9 mouse cellular contexts compared by ENCODE assay signal in the genomic region with DNA sequence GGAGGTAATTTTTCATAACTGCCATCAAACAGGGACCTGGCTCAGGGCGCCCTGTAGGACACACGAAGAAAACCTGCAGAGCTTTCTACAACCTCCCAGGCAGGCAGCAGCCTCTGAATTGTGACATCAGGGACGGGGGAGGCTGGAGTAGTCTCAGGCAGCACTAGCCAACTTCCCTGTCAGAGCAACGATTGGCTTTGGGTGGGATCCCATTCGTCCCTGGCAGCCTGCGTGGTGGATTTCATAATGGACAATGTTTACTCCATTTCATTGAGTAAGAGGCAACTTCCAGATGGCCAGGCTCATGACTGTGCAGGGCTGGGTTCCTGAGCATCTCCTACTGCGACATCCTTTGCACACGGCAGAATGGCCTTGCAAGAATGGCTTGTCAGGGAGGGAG. TPM values are rescaled to one million over a fixed set of nuclear protein-coding genes. Genes with fewer than 3 reads are reported as not detected.
DNase-seq lines count a peak whose midpoint lies in the region; ATAC-seq and TF ChIP-seq lines count a peak whose summit lies in the region.
"Had no signal": no experiment of that assay in that cellular context is flagged by ENCODE, and none has a peak within 500 bp of the region (broad histone marks: within the 10 kb centered on the region; RNA-seq: fewer than 3 reads in every experiment).

No protein-coding gene starts in this region.

- H3K4me1 ChIP-seq in intestine, embryonic 14.5 days (replicated peaks; ENCODE audit: control insufficient read depth, insufficient read depth, low read length), result no peaks in the 10 kb centered on the region
- H3K4me1 ChIP-seq in intestine, embryonic 15.5 days (replicated peaks), result no peaks in the 10 kb centered on the region; the same call in 1 of the 2 replicates
- H3K4me1 ChIP-seq in cerebellum, adult 2 months (ENCODE audit: control insufficient read depth, insufficient read depth, low read length), result peaks cover 4% of the 10 kb centered on the region; the same call in 1 of the 2 replicates
- no peaks in the 10 kb centered on the region for H3K4me1 ChIP-seq in neural tube, embryonic 15.5 days

- no peak overlapping the region for H3K4me3 ChIP-seq in intestine, embryonic 14.5 days (ENCODE audit: low read depth, low read length)
- H3K4me3 ChIP-seq in intestine, embryonic 15.5 days (replicated peaks), result no peak overlapping the region
- no peak overlapping the region for H3K4me3 ChIP-seq in cerebellum, adult 2 months (replicated peaks; ENCODE audit: insufficient read depth, low read depth, low read length)
- no peak overlapping the region for H3K4me3 ChIP-seq in neural tube, embryonic 15.5 days (replicated peaks)
- H3K4me3 ChIP-seq: embryonic facial prominence, embryonic 12.5 days had no signal

- WGBS in intestine, embryonic 14.5 days, result 50% methylated on average over 8 of the region's 8 CpGs
- whole genome bisulfite sequencing in intestine, embryonic 15.5 days, result 48% methylated on average over 8 of the region's 8 CpGs
- 5% methylated on average over 8 of the region's 8 CpGs for WGBS in cerebellum, adult 2 months
- WGBS in neural tube, embryonic 15.5 days, result 70% methylated on average over 8 of the region's 8 CpGs

- no peaks in the 10 kb centered on the region for H3K27me3 ChIP-seq in intestine, embryonic 14.5 days (replicated peaks; ENCODE audit: control insufficient read depth, insufficient read depth, low read length)
- H3K27me3 ChIP-seq in intestine, embryonic 15.5 days (replicated peaks), result no peaks in the 10 kb centered on the region
- H3K27me3 ChIP-seq in cerebellum, adult 2 months (ENCODE audit: control insufficient read depth, insufficient read depth, low read length), result no peaks in the 10 kb centered on the region
- H3K27me3 ChIP-seq in neural tube, embryonic 15.5 days (replicated peaks), result no peaks in the 10 kb centered on the region
- H3K27me3 ChIP-seq: embryonic facial prominence, embryonic 12.5 days had no signal

- H3K36me3 ChIP-seq in intestine, embryonic 14.5 days (ENCODE audit: control insufficient read depth, insufficient read depth, low read length), result no peaks in the 10 kb centered on the region
- H3K36me3 ChIP-seq in intestine, embryonic 15.5 days, result no peaks in the 10 kb centered on the region
- H3K36me3 ChIP-seq in neural tube, embryonic 15.5 days, result no peaks in the 10 kb centered on the region
- H3K36me3 ChIP-seq: embryonic facial prominence, embryonic 12.5 days had no signal

- H3K27ac ChIP-seq in intestine, embryonic 14.5 days (ENCODE audit: low read depth), result no peak overlapping the region
- H3K27ac ChIP-seq in intestine, embryonic 15.5 days, result no peak overlapping the region
- H3K27ac ChIP-seq in cerebellum, adult 2 months (ENCODE audit: insufficient read depth, low read length), result no peak overlapping the region
- H3K27ac ChIP-seq in neural tube, embryonic 15.5 days (replicated peaks), result no peak overlapping the region
- H3K27ac ChIP-seq: embryonic facial prominence, embryonic 12.5 days had no signal

- ATAC-seq in intestine, embryonic 14.5 days (replicated peaks; ENCODE audit: low FRiP score, low TSS enrichment, low read depth), result 0 out of 2 replicates have a peak, but pooled peaks have one; percentile 3
- ATAC-seq in intestine, embryonic 15.5 days, result no peak
- ATAC-seq in neural tube, embryonic 15.5 days (ENCODE audit: low FRiP score), result no peak

- no peak overlapping the region for H3K4me2 ChIP-seq in intestine, embryonic 14.5 days (ENCODE audit: low read length)
- H3K4me2 ChIP-seq in intestine, embryonic 15.5 days (replicated peaks), result no peak overlapping the region
- H3K4me2 ChIP-seq in neural tube, embryonic 15.5 days, result no peak overlapping the region
- H3K4me2 ChIP-seq: embryonic facial prominence, embryonic 12.5 days had no signal

- H3K9me3 ChIP-seq in intestine, embryonic 14.5 days (ENCODE audit: control insufficient read depth, low read length), result no peaks in the 10 kb centered on the region
- no peaks in the 10 kb centered on the region for H3K9me3 ChIP-seq in intestine, embryonic 15.5 days
- H3K9me3 ChIP-seq in neural tube, embryonic 15.5 days (replicated peaks), result no peaks in the 10 kb centered on the region
- H3K9me3 ChIP-seq: embryonic facial prominence, embryonic 12.5 days had no signal

- TF ChIP-seq CTCF in cerebellum, adult 2 months (IDR thresholded peaks at IDR 0.05; ENCODE audit: borderline replicate concordance, insufficient read depth, low read depth, low read length), result no peak

- no peak overlapping the region for H3K9ac ChIP-seq in intestine, embryonic 14.5 days (ENCODE audit: low read length)
- no peak overlapping the region for H3K9ac ChIP-seq in intestine, embryonic 15.5 days
- no peak overlapping the region for H3K9ac ChIP-seq in neural tube, embryonic 15.5 days (replicated peaks)
- H3K9ac ChIP-seq: embryonic facial prominence, embryonic 12.5 days had no signal

- DNase-seq in intestine, embryonic 14.5 days (ENCODE audit: low spot score), result no peak
- DNase-seq in cerebellum, adult 2 months, result peak; percentile 92 to 97
- peak; percentile 46 to 75 for DNase-seq in gastrocnemius, postnatal 4 days (ENCODE audit: low spot score in 2 of 2)
- DNase-seq in left cerebral cortex, adult 11 months (ENCODE audit: low spot score), result peak; percentile 80
- DNase-seq in lung, postnatal 36 days, result peak; percentile 91
- DNase-seq in urinary bladder, adult 2 months (ENCODE audit: low spot score), result peak; percentile 24

- no peak; the same call in 1 of the 2 replicates for TF ChIP-seq POLR2A in cerebellum, adult 2 months (IDR thresholded peaks at IDR 0.05; ENCODE audit: borderline replicate concordance, insufficient read depth, low read length)

RNA-seq across cellular contexts. Expression of a gene that starts 21.6 kb away (rescaled TPM):
- 0.36 and 0.87 TPM in 2 replicates for polyA plus RNA-seq in intestine, embryonic 14.5 days (2014; fragmentation: Nextera tagmentation; extraction: Ambion mirVana)
- polyA plus RNA-seq in intestine, embryonic 15.5 days (2015; fragmentation: Nextera tagmentation; extraction: Ambion mirVana), result 1.3 and 1.4 TPM in 2 replicates
- polyA plus RNA-seq in cerebellum, adult 2 months (2012; rRNA removed), result 94.8 and 95.6 TPM in 2 replicates
- total RNA-seq in gastrocnemius, postnatal 4 days (2021), result 1 to 10 TPM; 3.7 to 3.9 TPM
- polyA plus RNA-seq in urinary bladder, adult 2 months (2012; rRNA removed), result 68.7 and 71.3 TPM in 2 replicates
- polyA plus RNA-seq in neural tube, embryonic 15.5 days (2015; fragmentation: Nextera tagmentation; extraction: Ambion mirVana), result 0.36 and 2.8 TPM in 2 replicates

RNA-seq across cellular contexts. Expression of a gene that starts 30.8 kb away (rescaled TPM):
- 23.3 and 24.3 TPM in 2 replicates for polyA plus RNA-seq in intestine, embryonic 14.5 days (2014; fragmentation: Nextera tagmentation; extraction: Ambion mirVana)
- 21.9 and 23.7 TPM in 2 replicates for polyA plus RNA-seq in intestine, embryonic 15.5 days (2015; fragmentation: Nextera tagmentation; extraction: Ambion mirVana)
- polyA plus RNA-seq in cerebellum, adult 2 months (2012; rRNA removed), result 36.0 and 37.1 TPM in 2 replicates
- total RNA-seq in gastrocnemius, postnatal 4 days (2021), result 10 to 100 TPM; 45.2 to 61.4 TPM
- 86.5 and 115 TPM in 2 replicates for polyA plus RNA-seq in urinary bladder, adult 2 months (2012; rRNA removed)
- polyA plus RNA-seq in neural tube, embryonic 15.5 days (2015; fragmentation: Nextera tagmentation; extraction: Ambion mirVana), result 9.9 and 14.1 TPM in 2 replicates

RNA-seq across cellular contexts. Expression of a gene that starts 34.7 kb away (rescaled TPM):
- polyA plus RNA-seq in intestine, embryonic 14.5 days (2014; fragmentation: Nextera tagmentation; extraction: Ambion mirVana), result 3.4 and 4.0 TPM in 2 replicates
- 3.9 and 4.4 TPM in 2 replicates for polyA plus RNA-seq in intestine, embryonic 15.5 days (2015; fragmentation: Nextera tagmentation; extraction: Ambion mirVana)
- polyA plus RNA-seq in cerebellum, adult 2 months (2012; rRNA removed), result 3.9 and 4.1 TPM in 2 replicates
- total RNA-seq in gastrocnemius, postnatal 4 days (2021), result 1 to 10 TPM; 2.0 to 4.5 TPM
- polyA plus RNA-seq in urinary bladder, adult 2 months (2012; rRNA removed), result 22.3 and 26.3 TPM in 2 replicates
- 0.59 and 3.8 TPM in 2 replicates for polyA plus RNA-seq in neural tube, embryonic 15.5 days (2015; fragmentation: Nextera tagmentation; extraction: Ambion mirVana)

RNA-seq across cellular contexts. Expression of a gene that starts 40.7 kb away (rescaled TPM):
- polyA plus RNA-seq in intestine, embryonic 14.5 days (2014; fragmentation: Nextera tagmentation; extraction: Ambion mirVana), result 3.5 and 3.8 TPM in 2 replicates
- polyA plus RNA-seq in intestine, embryonic 15.5 days (2015; fragmentation: Nextera tagmentation; extraction: Ambion mirVana), result 3.8 and 4.1 TPM in 2 replicates
- polyA plus RNA-seq in cerebellum, adult 2 months (2012; rRNA removed), result 0.79 and 0.80 TPM in 2 replicates
- total RNA-seq in gastrocnemius, postnatal 4 days (2021), result 10 to 100 TPM; 77.1 to 86.9 TPM
- 2.2 and 2.9 TPM in 2 replicates for polyA plus RNA-seq in urinary bladder, adult 2 months (2012; rRNA removed)
- polyA plus RNA-seq in neural tube, embryonic 15.5 days (2015; fragmentation: Nextera tagmentation; extraction: Ambion mirVana), result 3.8 and 15.9 TPM in 2 replicates

Comparison
In these comparisons a context has a peak if more than half of its experiments do, and no peak if none do; other contexts are left out.
1. RNA of a gene that starts 21.6 kb away (polyA plus RNA-seq): 94.8 to 95.6 TPM in cerebellum, adult 2 months and 68.7 to 71.3 TPM in urinary bladder, adult 2 months; 1.3 to 1.4 TPM in intestine, embryonic 15.5 days, 0.36 to 0.87 TPM in intestine, embryonic 14.5 days and 0.36 to 2.8 TPM in neural tube, embryonic 15.5 days; every median in the first group is over 10 times any median in the second.